Mouse (Mus musculus) lung, adult 2 months (tissue): ENCODE measurements around the gene Vwc2l. TPM values are rescaled to one million over a fixed set of nuclear protein-coding genes. Genes with fewer than 3 reads are reported as not detected.

Experiments
- DNase-seq: peaks from one replicate; pipeline ENCODE4 v3.0.0; 2022
- H3K4me1 ChIP-seq: fragments of 200-500 bp; 2 replicates; pipeline ENCODE4 v1.6.1; 2011; ENCODE audit warnings: low read length; ENCODE audit not compliant: control insufficient read depth, insufficient read depth
- H3K4me3 ChIP-seq: fragments of 200-500 bp; replicated peaks from 2 replicates; pipeline ENCODE3; 2011; ENCODE audit warnings: low read depth, mild to moderate bottlenecking, control low read depth, low read length; ENCODE audit errors: extremely low read depth
- CTCF ChIP-seq: fragments of 200-500 bp; IDR thresholded peaks from 2 replicates; pipeline ENCODE4 v1.5.1; 2011; ENCODE audit warnings: mild to moderate bottlenecking, low read length, control low read depth; ENCODE audit not compliant: insufficient read depth
- POLR2A ChIP-seq: fragments of 200-500 bp; IDR thresholded peaks from 2 replicates; pipeline ENCODE4 v1.6.1; 2011; ENCODE audit warnings: low read depth, mild to moderate bottlenecking, control low read depth, low read length, borderline replicate concordance; ENCODE audit errors: extremely low read depth
- WGBS: fragments of 180-500 bp; shearing (Covaris S2); methylation state at CpG from one replicate; pipeline ENCODE4 v1.1.7; 2018; 5-methylcytosine and 5-hydroxymethylcytosine counted together
- polyA plus RNA-seq: library from polyadenylated mRNA; depleted of rRNA; stranded (reverse); fragments of >200 nt; gene quantifications from 2 replicates; pipeline ENCODE4 v1.2.3, GENCODE M21; 2012

Vwc2l gene
- polyA plus RNA-seq, 1 experiment = not detected

DNA sequence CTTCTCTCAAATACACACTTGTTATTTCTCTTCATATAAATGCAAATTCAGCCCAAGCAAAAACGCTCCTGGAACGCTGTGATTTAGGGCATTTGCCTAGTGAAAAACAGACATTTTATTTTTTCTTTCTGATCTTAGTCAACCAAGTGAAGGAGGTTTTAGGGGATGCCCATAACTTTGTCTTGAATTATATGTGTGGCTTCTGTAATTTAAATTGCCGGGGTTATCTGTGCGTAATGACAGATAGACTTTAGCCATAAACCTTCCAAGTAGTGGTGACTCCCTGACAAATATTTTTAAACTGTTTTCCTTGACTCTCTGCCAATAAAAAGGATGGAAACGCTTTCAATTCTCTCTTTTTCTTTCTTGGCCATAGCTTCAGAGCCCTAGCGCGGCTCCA lies 116.7 kb downstream of the Vwc2l start:
- TF ChIP-seq POLR2A = no peak
- TF ChIP-seq CTCF = no peak

GRCm38 (mm10) chr1:70845276-70845675 lies 119.8 kb downstream of the Vwc2l start:
- no peak overlapping the region for H3K4me3 ChIP-seq
- DNase-seq = no peak
- H3K4me1 ChIP-seq = no peaks in the 10 kb centered on the region
- no peak for TF ChIP-seq CTCF
- TF ChIP-seq POLR2A = no peak

More for the DNA sequence above, 116.7 kb downstream of the Vwc2l start:
- no peak overlapping the region for H3K4me3 ChIP-seq
- 67% methylated on average over 7 of the region's 7 CpGs for WGBS
- no peak for DNase-seq
- no peaks in the 10 kb centered on the region for H3K4me1 ChIP-seq

DNA sequence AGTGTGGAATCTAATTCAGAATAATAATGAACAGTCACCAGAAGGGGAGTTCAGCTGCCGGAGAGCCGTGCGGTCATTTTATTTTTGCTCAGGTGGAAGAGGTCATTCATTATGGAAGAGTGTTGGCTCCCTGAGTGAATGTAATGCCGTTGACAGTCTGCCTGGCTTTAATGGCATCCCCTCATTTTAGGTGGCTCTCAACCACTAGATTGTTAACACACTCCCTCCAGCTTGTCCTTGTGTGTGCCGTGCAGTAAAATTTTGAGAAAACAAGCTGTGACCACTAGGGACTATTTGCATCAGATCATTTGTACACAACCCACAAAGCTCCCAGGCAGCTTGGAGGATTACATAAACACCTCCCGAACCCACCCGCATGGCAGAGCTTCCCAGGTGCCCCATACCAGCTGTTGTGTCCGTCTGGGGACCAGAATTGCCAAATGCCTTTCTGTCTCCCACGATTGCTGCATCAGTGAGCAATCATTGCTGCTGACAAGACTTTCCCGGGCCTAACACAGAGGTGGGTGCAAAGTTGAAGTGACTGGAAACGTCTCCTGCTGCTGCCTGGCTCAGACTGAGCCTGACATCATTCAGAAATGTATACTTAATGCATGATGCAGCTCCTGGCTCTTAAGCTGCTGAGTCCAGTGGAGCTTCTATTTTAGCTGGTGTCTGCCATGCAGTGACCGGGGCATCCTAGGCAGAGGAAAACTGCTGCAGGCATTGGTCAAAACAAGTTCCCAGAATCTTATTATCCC lies 126.3 kb downstream of the Vwc2l start:
- 66% methylated on average over 12 of the region's 12 CpGs for WGBS
- no peak for DNase-seq
- TF ChIP-seq POLR2A (no peak), CTCF (no peak)

GRCm38 (mm10) chr1:70853446-70853845 lies 127.9 kb downstream of the Vwc2l start:
- Histone ChIP-seq H3K4me1 (no peaks in the 10 kb centered on the region), H3K4me3 (no peak overlapping the region)
- TF ChIP-seq POLR2A (no peak), CTCF (no peak)
- 59% methylated on average over 11 of the region's 11 CpGs for WGBS
- no peak for DNase-seq

More for the DNA sequence above, 126.3 kb downstream of the Vwc2l start:
- no peaks in the 10 kb centered on the region for H3K4me1 ChIP-seq
- H3K4me3 ChIP-seq = no peak overlapping the region

DNA sequence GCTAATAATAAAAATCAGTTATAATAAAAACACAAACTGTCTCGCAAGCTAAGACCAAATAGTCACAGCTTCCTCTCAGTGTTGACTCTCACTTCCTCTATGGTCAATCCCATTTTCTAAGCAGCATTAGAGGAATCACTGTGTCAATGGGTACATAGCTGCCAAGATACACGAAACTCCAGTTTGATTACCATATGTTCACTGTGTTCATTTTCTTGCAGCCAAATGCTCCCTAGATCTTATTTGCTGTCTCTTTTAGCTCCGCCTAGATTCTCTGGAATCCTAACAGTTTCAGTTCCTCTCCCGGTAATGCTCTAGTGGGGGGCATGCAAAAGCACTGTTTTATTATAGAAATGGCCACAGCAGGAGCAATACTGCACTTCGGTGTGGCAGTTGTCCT lies 130.4 kb downstream of the Vwc2l start:
- no peak for DNase-seq
- H3K4me1 ChIP-seq = no peaks in the 10 kb centered on the region
- 57% methylated on average over 5 of the region's 5 CpGs for WGBS
- H3K4me3 ChIP-seq = no peak overlapping the region
- TF ChIP-seq POLR2A = no peak
- TF ChIP-seq CTCF = no peak

GRCm38 (mm10) chr1:70861672-70862071 lies 136.2 kb downstream of the Vwc2l start:
- no peak for DNase-seq
- Histone ChIP-seq H3K4me1 (no peaks in the 10 kb centered on the region), H3K4me3 (no peak overlapping the region)
- TF ChIP-seq POLR2A = no peak
- no peak for TF ChIP-seq CTCF
- WGBS = 45% methylated on average over 2 of the region's 2 CpGs

DNA sequence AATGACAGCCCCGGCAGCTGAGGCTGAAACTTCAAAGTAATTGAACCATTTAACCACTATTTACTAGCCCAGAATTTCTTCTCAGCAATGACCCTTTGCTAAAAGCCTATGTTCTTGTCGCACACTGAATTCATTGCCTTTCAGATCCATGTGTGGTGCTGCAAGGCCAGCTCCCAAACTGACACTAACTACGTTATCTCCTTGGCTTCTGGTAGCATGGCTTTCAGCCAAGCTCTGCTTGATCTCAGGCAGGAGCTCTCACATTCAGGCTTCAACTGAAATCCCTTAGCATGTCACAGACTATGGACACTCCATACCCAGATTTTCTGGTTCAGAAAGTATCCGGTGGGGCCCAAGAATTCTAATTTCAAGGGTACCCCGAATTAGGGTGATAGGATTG lies 140.6 kb downstream of the Vwc2l start:
- no peaks in the 10 kb centered on the region for H3K4me1 ChIP-seq
- TF ChIP-seq POLR2A (no peak), CTCF (no peak)
- WGBS = 66% methylated on average over 5 of the region's 5 CpGs
- no peak for DNase-seq
- no peak overlapping the region for H3K4me3 ChIP-seq

DNA sequence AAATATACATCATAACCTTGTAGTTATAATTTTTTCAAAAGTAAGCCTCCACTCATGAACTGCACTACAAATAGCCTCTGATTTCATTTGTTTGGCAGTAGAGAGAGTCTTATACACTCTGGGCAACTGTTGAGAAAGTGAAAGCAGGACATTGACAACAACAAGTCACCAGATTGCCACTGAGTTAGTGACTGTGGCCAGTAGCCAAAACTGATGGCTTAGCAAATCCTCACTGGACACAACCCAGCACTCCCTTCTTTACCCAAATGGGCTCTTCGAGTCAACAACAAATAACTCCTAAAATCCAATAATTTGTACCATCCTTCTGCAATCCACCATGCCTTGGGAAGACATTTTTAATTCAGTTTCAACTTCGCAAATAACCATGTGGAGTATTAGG lies 155.0 kb downstream of the Vwc2l start:
- Histone ChIP-seq H3K4me1 (no peaks in the 10 kb centered on the region), H3K4me3 (no peak overlapping the region)
- TF ChIP-seq CTCF (no peak), POLR2A (no peak)
- no peak for DNase-seq
- 83% methylated on average over 2 of the region's 2 CpGs for WGBS

GRCm38 (mm10) chr1:70881269-70881668 lies 155.8 kb downstream of the Vwc2l start:
- no peak overlapping the region for H3K4me3 ChIP-seq
- DNase-seq = no peak
- H3K4me1 ChIP-seq = no peaks in the 10 kb centered on the region
- TF ChIP-seq POLR2A (no peak), CTCF (no peak)
- 77% methylated on average over 3 of the region's 3 CpGs for WGBS

GRCm38 (mm10) chr1:70884156-70884555 lies 158.6 kb downstream of the Vwc2l start:
- no peak overlapping the region for H3K4me3 ChIP-seq
- TF ChIP-seq CTCF (no peak), POLR2A (no peak)
- WGBS = 76% methylated on average over 4 of the region's 4 CpGs

More at GRCm38 (mm10) chr1:70884156-70884555, 158.6 kb downstream of the Vwc2l start:
- DNase-seq = no peak
- H3K4me1 ChIP-seq = no peaks in the 10 kb centered on the region
